Mouse (Mus musculus) myocyte (in vitro differentiated cells): ENCODE data around the gene Mum1. TPM values are rescaled to one million over a fixed set of nuclear protein-coding genes. Genes with fewer than 3 reads are reported as not detected.
A peak's percentile ranks its signal among the peaks of the same experiment; 100 is the strongest.

Experiments
- H3K27me3 ChIP-seq: one replicate; pipeline ENCODE4 v1.6.1; 2011; ENCODE audit not compliant: control insufficient read depth, insufficient read depth, insufficient read length
- H3K36me3 ChIP-seq: one replicate; pipeline ENCODE4 v1.6.1; 2011; ENCODE audit not compliant: control insufficient read depth, insufficient read depth
- H3K4me2 ChIP-seq: one replicate; pipeline ENCODE4 v1.6.1; 2011; ENCODE audit warnings: low read depth, control low read depth
- H3K4me3 ChIP-seq: one replicate; pipeline ENCODE4 v1.5.1; 2011; ENCODE audit warnings: mild to moderate bottlenecking, control low read depth, moderate library complexity
- H3K79me2 ChIP-seq: one replicate; pipeline ENCODE4 v1.6.1; 2011; ENCODE audit not compliant: control insufficient read depth, insufficient read depth
- H3ac ChIP-seq: one replicate; pipeline ENCODE4 v1.6.1; 2011; ENCODE audit not compliant: control insufficient read depth, insufficient read length
- CEBPB ChIP-seq: IDR thresholded peaks from 2 replicates; pipeline ENCODE4 v1.6.1; 2011; ENCODE audit warnings: mild to moderate bottlenecking, moderate library complexity; ENCODE audit not compliant: poor library complexity, insufficient read depth, severe bottlenecking
- E2F4 ChIP-seq: IDR thresholded peaks from one replicate; pipeline ENCODE4 v1.6.1; 2011; ENCODE audit warnings: mild to moderate bottlenecking, control low read depth, moderate library complexity; ENCODE audit not compliant: insufficient read depth
- MAX ChIP-seq: IDR thresholded peaks from one replicate; pipeline ENCODE4 v1.6.1; 2011; ENCODE audit warnings: low read depth, mild to moderate bottlenecking, control low read depth
- MYOD1 ChIP-seq, 3 experiments: IDR thresholded peaks; one replicate each; pipeline ENCODE4 v1.6.1; 2011; ENCODE audit warnings: control low read depth in 2 of 3, low read depth in 2 of 3, mild to moderate bottlenecking in 2 of 3, moderate library complexity in 1 of 3; ENCODE audit not compliant: insufficient read length in 2 of 3, control insufficient read depth in 1 of 3
- MYOG ChIP-seq, 3 experiments: IDR thresholded peaks; one replicate each; pipeline ENCODE4 v1.6.1; 2011; ENCODE audit warnings: control low read depth in 2 of 3, low read depth in 2 of 3, mild to moderate bottlenecking in 2 of 3; ENCODE audit not compliant: insufficient read length in 2 of 3, control insufficient read depth in 1 of 3, insufficient read depth in 1 of 3
- POLR2A ChIP-seq: IDR thresholded peaks from one replicate; pipeline ENCODE4 v1.6.1; 2011; ENCODE audit warnings: low read depth, mild to moderate bottlenecking, control low read depth, moderate library complexity; ENCODE audit not compliant: insufficient read length
- POLR2AphosphoS2 ChIP-seq: IDR thresholded peaks from one replicate; pipeline ENCODE4 v1.6.1; 2011; ENCODE audit warnings: low read depth, control low read depth; ENCODE audit not compliant: insufficient read length
- REST ChIP-seq: IDR thresholded peaks from one replicate; pipeline ENCODE4 v1.6.1; 2011; ENCODE audit warnings: mild to moderate bottlenecking, control low read depth, moderate library complexity; ENCODE audit not compliant: insufficient read depth, insufficient read length
- SRF ChIP-seq: IDR thresholded peaks from one replicate; pipeline ENCODE4 v1.6.1; 2011; ENCODE audit warnings: low read depth; ENCODE audit not compliant: control insufficient read depth, insufficient read length
- TCF12 ChIP-seq: IDR thresholded peaks from one replicate; pipeline ENCODE4 v1.6.1; 2011; ENCODE audit warnings: mild to moderate bottlenecking, control low read depth; ENCODE audit not compliant: poor library complexity, insufficient read depth, severe bottlenecking
- TCF3 ChIP-seq: IDR thresholded peaks from one replicate; pipeline ENCODE4 v1.6.1; 2011; ENCODE audit warnings: low read depth, control low read depth; ENCODE audit not compliant: insufficient read length
- USF1 ChIP-seq: IDR thresholded peaks from one replicate; pipeline ENCODE4 v1.6.1; 2011; ENCODE audit warnings: low read depth, mild to moderate bottlenecking, control low read depth, moderate library complexity
- polyA plus RNA-seq: library from polyadenylated mRNA; unstranded; fragments of >200 nt; fragmentation: generic; extraction: Trizol; gene quantifications from one replicate; pipeline ENCODE4 v1.2.1, GENCODE M21; 2012; ENCODE audit warnings: missing spikeins

Mum1 gene
- polyA plus RNA-seq, 1 experiment, result 30.7 TPM

DNA sequence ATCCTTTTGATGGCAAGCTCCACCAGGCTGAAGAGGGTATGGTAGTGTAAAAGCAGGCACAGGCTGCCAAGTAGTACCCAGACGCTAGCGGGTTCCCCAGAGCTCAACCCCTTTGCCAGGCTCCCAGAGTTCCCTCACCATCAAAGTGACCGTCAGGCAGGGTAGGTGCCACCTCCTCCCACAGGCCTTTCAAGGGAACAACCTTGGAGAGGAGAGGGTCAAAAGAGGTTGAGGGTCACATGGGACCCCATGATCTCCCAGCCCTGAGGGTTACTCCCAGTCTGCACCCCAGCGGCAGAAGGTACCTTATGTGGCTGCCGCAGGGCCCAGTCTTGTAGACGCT, 33.2 kb downstream of the Mum1 start:
- TF ChIP-seq MYOD1 (IDR thresholded peaks at IDR 0.05; ENCODE audit: control insufficient read depth in 1 of 3, insufficient read length in 2 of 3, low read depth in 2 of 3), result no peak
- TF ChIP-seq POLR2AphosphoS2, result no peak
- no peak for TF ChIP-seq E2F4
- TF ChIP-seq POLR2A, result no peak
- TF ChIP-seq CEBPB, result no peak
- TF ChIP-seq TCF12, result no peak
- TF ChIP-seq SRF, result no peak
- no peak for TF ChIP-seq MYOG (IDR thresholded peaks at IDR 0.05; ENCODE audit: control insufficient read depth in 1 of 3, insufficient read depth in 1 of 3, insufficient read length in 2 of 3, low read depth in 2 of 3)
- no peak for TF ChIP-seq TCF3
- peak overlapping the region; percentile 50 for H3K4me3 ChIP-seq
- H3K27me3 ChIP-seq, result no peaks in the 10 kb centered on the region
- no peak overlapping the region for H3ac ChIP-seq
- no peaks in the 10 kb centered on the region for H3K36me3 ChIP-seq
- peak overlapping the region; percentile 92 for H3K4me2 ChIP-seq
- peaks cover 19% of the 10 kb centered on the region for H3K79me2 ChIP-seq

DNA sequence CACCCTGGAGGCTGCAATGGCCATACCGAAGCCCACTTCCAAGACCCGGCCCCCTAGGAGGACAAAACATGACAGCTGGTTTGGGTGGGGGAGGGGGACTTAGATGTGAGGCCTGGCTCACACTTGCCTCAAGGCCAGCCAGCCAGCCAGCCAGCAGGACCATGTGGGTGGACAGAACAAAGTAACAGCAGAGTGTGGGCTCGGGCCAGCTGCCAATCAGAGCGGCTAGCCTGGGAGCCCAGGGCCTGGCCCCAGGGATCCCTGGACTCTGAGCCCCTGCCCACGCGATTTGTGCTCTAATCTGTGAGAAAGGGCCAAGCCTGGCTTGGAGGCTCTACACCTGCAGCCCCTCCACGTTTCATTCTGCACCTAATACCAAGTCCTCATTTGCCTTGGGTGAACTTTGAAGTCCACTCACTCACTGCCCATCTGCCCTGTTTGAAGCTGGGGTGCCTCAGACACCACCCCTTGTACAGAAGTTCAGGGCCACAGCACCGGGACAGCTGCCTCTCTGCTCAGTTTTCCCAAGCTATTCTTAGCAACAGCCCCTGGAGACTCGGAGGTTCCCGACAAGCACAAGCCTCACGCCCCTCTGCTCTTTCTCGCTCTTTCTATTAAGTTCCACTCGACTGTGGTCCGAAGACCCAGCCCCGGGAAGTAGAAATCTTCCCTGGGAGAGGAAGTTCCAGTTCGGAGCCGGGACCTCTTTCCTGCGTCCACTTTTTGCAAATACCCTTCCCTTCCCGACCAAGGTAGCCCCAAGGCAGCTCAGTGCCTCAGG, 33.8 kb downstream of the Mum1 start:
- Histone ChIP-seq H3K27me3 (no peaks in the 10 kb centered on the region), H3K4me3 (peak overlapping the region; percentile 50), H3K79me2 (peaks cover 21% of the 10 kb centered on the region), H3ac (peak overlapping the region; percentile 30), H3K4me2 (peak overlapping the region; percentile 92), H3K36me3 (no peaks in the 10 kb centered on the region)
- TF ChIP-seq POLR2A (peak; percentile 33), MYOG (IDR thresholded peaks at IDR 0.05; ENCODE audit: control insufficient read depth in 1 of 3, insufficient read depth in 1 of 3, insufficient read length in 2 of 3, low read depth in 2 of 3) (peak; percentile 72 to 88 (median 73)), MAX (no peak), TCF12 (peak; percentile 33), SRF (no peak), REST (no peak), MYOD1 (IDR thresholded peaks at IDR 0.05; ENCODE audit: control insufficient read depth in 1 of 3, insufficient read length in 2 of 3, low read depth in 2 of 3) (peak in 2 of 3 experiments; percentile 85 to 88), E2F4 (no peak), POLR2AphosphoS2 (peak; percentile 63), CEBPB (no peak), TCF3 (peak; percentile 11), USF1 (no peak)

DNA sequence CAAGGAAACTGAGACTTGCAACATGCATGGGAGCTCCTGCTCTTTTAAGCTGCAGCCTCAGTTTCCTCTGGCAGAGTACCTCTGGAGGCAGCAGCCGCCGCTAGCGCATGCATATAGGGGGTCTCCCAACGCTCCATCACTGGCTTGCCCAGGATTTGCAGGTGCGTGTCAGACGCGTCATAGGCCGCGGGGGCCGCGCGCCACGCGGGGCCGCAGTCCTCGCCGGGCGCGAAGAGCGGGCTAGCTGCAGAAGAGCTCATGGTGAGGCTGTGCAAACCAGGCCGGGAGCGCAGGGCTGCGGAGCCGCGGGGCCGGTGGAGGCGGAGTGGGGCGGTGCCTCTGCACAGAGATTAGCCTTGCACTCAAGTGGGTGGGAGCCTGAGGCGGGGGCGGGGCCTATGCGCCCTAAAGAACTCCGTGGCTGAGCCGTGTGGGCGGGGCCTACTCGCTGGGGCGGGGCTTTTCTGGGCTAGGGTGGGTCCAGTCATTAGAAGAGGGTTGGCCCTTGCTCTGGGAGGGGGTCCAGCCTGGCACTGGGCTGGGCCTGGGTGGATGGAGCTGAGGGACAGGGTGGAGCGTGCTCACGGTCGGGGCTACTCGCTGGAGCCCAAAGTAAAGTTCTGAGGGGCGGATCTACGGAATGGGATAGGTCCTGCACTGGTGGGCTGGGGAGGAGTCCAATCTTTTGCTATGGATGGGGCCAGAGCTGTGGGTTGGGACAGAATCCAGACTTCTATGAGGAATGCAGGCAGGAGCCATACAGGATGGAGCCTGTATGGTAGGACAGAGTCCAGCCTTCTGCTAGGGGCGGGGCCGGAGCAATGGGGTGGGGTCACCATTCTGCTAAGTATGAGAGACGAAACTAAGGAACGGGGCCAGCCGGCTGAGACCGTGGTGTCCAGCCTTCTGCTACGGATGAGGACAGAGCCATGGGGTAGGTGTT, 34.7 kb downstream of the Mum1 start, which contains the start of the genes Gamt and Dazap1:
Gene Gamt, minus strand, starts transcription at position 371 of the 943 bp plus-strand sequence.
Gene Dazap1, plus strand, starts transcription at position 845 of the 943 bp plus-strand sequence.
- peak within 1 kb of the TSS; percentile 92 for H3K4me2 ChIP-seq
- no peaks in the 10 kb centered on the region for H3K27me3 ChIP-seq
- peak within 1 kb of the TSS; percentile 30 for H3ac ChIP-seq
- TF ChIP-seq MYOG (IDR thresholded peaks at IDR 0.05; ENCODE audit: control insufficient read depth in 1 of 3, insufficient read depth in 1 of 3, insufficient read length in 2 of 3, low read depth in 2 of 3) (peak in 1 of 3 experiments; percentile 1), MYOD1 (IDR thresholded peaks at IDR 0.05; ENCODE audit: control insufficient read depth in 1 of 3, insufficient read length in 2 of 3, low read depth in 2 of 3) (no peak), POLR2A (peak; percentile 71), MAX (no peak), POLR2AphosphoS2 (peak; percentile 54)
- H3K4me3 ChIP-seq, result peak within 1 kb of the TSS; percentile 50
- no peaks in the 10 kb centered on the region for H3K36me3 ChIP-seq
- H3K79me2 ChIP-seq, result peaks cover 30% of the 10 kb centered on the region

DNA sequence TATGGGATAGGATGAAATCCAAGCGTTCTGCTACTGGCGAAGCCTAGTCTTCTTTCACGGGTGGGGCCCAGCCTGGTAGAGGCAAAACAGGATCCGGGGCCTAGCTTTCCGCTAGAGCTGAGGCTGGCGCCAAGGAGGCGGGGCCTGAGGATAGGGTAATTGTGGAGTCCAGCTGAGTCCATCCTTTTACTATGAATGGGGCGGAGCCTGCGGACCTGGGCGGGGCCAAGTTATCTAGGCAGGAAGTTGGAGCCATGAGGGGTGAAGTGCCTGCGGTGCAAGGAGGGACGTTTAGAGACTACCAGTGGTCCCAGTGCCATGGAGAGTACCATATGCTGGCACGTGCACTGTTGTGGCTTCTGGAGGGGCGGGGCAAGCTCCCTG, 35.3 kb downstream of the Mum1 start:
- Histone ChIP-seq H3K27me3 (no peaks in the 10 kb centered on the region), H3ac (peak overlapping the region; percentile 30), H3K36me3 (no peaks in the 10 kb centered on the region), H3K4me2 (peak overlapping the region; percentile 92), H3K79me2 (peaks cover 36% of the 10 kb centered on the region), H3K4me3 (peak overlapping the region; percentile 50)
- TF ChIP-seq MAX, result no peak
- TF ChIP-seq SRF, result peak; percentile 91
- no peak for TF ChIP-seq TCF3
- TF ChIP-seq REST, result no peak
- peak; percentile 82 for TF ChIP-seq POLR2AphosphoS2
- TF ChIP-seq TCF12, result no peak
- no peak for TF ChIP-seq E2F4
- peak; percentile 8 for TF ChIP-seq USF1
- peak; percentile 47 for TF ChIP-seq POLR2A
- no peak for TF ChIP-seq CEBPB
- TF ChIP-seq MYOG (IDR thresholded peaks at IDR 0.05; ENCODE audit: control insufficient read depth in 1 of 3, insufficient read depth in 1 of 3, insufficient read length in 2 of 3, low read depth in 2 of 3), result peak in 1 of 3 experiments; percentile 50
- TF ChIP-seq MYOD1 (IDR thresholded peaks at IDR 0.05; ENCODE audit: control insufficient read depth in 1 of 3, insufficient read length in 2 of 3, low read depth in 2 of 3), result peak in 1 of 3 experiments; percentile 25
